Mouse (Mus musculus) C2C12 (cell line): ENCODE measurements around the gene Taar2. TPM values are rescaled to one million over a fixed set of nuclear protein-coding genes. Genes with fewer than 3 reads are reported as not detected.

Experiments used
- H3K27me3 ChIP-seq: one replicate; pipeline ENCODE4 v1.6.1; 2011; ENCODE audit not compliant: control insufficient read depth, insufficient read depth, insufficient read length
- H3K36me3 ChIP-seq: one replicate; pipeline ENCODE4 v1.6.1; 2011; ENCODE audit not compliant: control insufficient read depth, insufficient read depth
- H3K4me3 ChIP-seq: one replicate; pipeline ENCODE4 v1.5.1; 2011; ENCODE audit warnings: mild to moderate bottlenecking, control low read depth; ENCODE audit not compliant: poor library complexity, insufficient read depth, severe bottlenecking
- H3K79me2 ChIP-seq: one replicate; pipeline ENCODE4 v1.6.1; 2011; ENCODE audit not compliant: control insufficient read depth, insufficient read depth
- H3K79me3 ChIP-seq: one replicate; pipeline ENCODE4 v1.6.1; 2011; ENCODE audit warnings: low read depth, control low read depth
- H3ac ChIP-seq: one replicate; pipeline ENCODE3; 2011; ENCODE audit warnings: low read depth; ENCODE audit not compliant: control insufficient read depth, insufficient read length
- CEBPB ChIP-seq: IDR thresholded peaks from one replicate; pipeline ENCODE4 v1.6.1; 2011; ENCODE audit warnings: low read depth, mild to moderate bottlenecking, control low read depth, moderate library complexity
- CTCF ChIP-seq: IDR thresholded peaks from one replicate; pipeline ENCODE4 v1.5.1; 2011; ENCODE audit not compliant: control insufficient read depth, insufficient read depth, insufficient read length
- FOSL1 ChIP-seq: IDR thresholded peaks from one replicate; pipeline ENCODE4 v1.8.0; 2011; ENCODE audit warnings: mild to moderate bottlenecking, low read length; ENCODE audit not compliant: poor library complexity, insufficient read depth, severe bottlenecking
- MAX ChIP-seq: IDR thresholded peaks from one replicate; pipeline ENCODE4 v1.6.1; 2011; ENCODE audit warnings: mild to moderate bottlenecking, control low read depth
- MYOD1 ChIP-seq: IDR thresholded peaks from one replicate; pipeline ENCODE4 v1.6.1; 2011; ENCODE audit warnings: low read depth; ENCODE audit not compliant: control insufficient read depth, insufficient read length
- MYOG ChIP-seq: IDR thresholded peaks from one replicate; pipeline ENCODE4 v1.6.1; 2011; ENCODE audit not compliant: control insufficient read depth, insufficient read length; ENCODE audit errors: extremely low read depth
- USF1 ChIP-seq: IDR thresholded peaks from one replicate; pipeline ENCODE4 v1.6.1; 2011; ENCODE audit warnings: low read depth, mild to moderate bottlenecking, control low read depth, moderate library complexity
- polyA plus RNA-seq: library from polyadenylated mRNA; unstranded; fragments of >200 nt; fragmentation: generic; extraction: Trizol; gene quantifications from one replicate; pipeline ENCODE4 v1.2.1, GENCODE M21; 2012; ENCODE audit warnings: missing spikeins

The Taar2 gene
- polyA plus RNA-seq, 1 experiment: not detected

GRCm38 (mm10) chr10:23949508-23950005 is 11.2 kb downstream of the Taar2 start, which contains the start of gene Taar3:
Taar3 (plus strand) TSS chr10:23949558.
- no peak for TF ChIP-seq USF1
- no peak for TF ChIP-seq FOSL1
- no peak for TF ChIP-seq MYOD1
- no peak for TF ChIP-seq MYOG
- no peak for TF ChIP-seq CTCF
- no peak for TF ChIP-seq MAX
- TF ChIP-seq CEBPB: no peak
- Histone ChIP-seq H3K79me3 (no peaks in the 10 kb centered on the region), H3K4me3 (no peak within 1 kb of the TSS), H3K27me3 (peaks cover 15% of the 10 kb centered on the region), H3K36me3 (no peaks in the 10 kb centered on the region), H3K79me2 (no peaks in the 10 kb centered on the region), H3ac (no peak within 1 kb of the TSS)

GRCm38 (mm10) chr10:23951714-23952113 is 13.3 kb downstream of the Taar2 start:
- TF ChIP-seq MAX: no peak
- no peak for TF ChIP-seq MYOG
- TF ChIP-seq USF1: no peak
- TF ChIP-seq MYOD1: no peak
- no peak for TF ChIP-seq FOSL1
- TF ChIP-seq CEBPB: no peak
- TF ChIP-seq CTCF: no peak
- H3ac ChIP-seq: no peak overlapping the region

GRCm38 (mm10) chr10:23959071-23959470 is 20.7 kb downstream of the Taar2 start:
- H3K27me3 ChIP-seq: peaks cover 10% of the 10 kb centered on the region
- H3ac ChIP-seq: no peak overlapping the region
- H3K79me3 ChIP-seq: no peaks in the 10 kb centered on the region
- H3K4me3 ChIP-seq: no peak overlapping the region
- no peaks in the 10 kb centered on the region for H3K36me3 ChIP-seq
- TF ChIP-seq MYOD1: no peak
- no peak for TF ChIP-seq CTCF
- no peak for TF ChIP-seq USF1
- TF ChIP-seq MYOG: no peak
- TF ChIP-seq MAX: no peak
- TF ChIP-seq FOSL1: no peak
- no peak for TF ChIP-seq CEBPB
- no peaks in the 10 kb centered on the region for H3K79me2 ChIP-seq

More at GRCm38 (mm10) chr10:23951714-23952113, 13.3 kb downstream of the Taar2 start:
- Histone ChIP-seq H3K79me2 (no peaks in the 10 kb centered on the region), H3K79me3 (no peaks in the 10 kb centered on the region), H3K36me3 (no peaks in the 10 kb centered on the region), H3K27me3 (peaks cover 19% of the 10 kb centered on the region), H3K4me3 (no peak overlapping the region)

- no peaks in the 10 kb centered on the region for H3K79me2 ChIP-seq
- no peak for TF ChIP-seq MYOD1
- TF ChIP-seq USF1: no peak
- no peak for TF ChIP-seq FOSL1
- TF ChIP-seq CTCF: no peak
- no peak for TF ChIP-seq MYOG
- TF ChIP-seq CEBPB: no peak
- no peak for TF ChIP-seq MAX
- H3K79me3 ChIP-seq: no peaks in the 10 kb centered on the region
- no peak within 1 kb of the TSS for H3K4me3 ChIP-seq
- no peak within 1 kb of the TSS for H3ac ChIP-seq
- no peaks in the 10 kb centered on the region for H3K36me3 ChIP-seq
- peaks cover 3% of the 10 kb centered on the region for H3K27me3 ChIP-seq
Observed at GRCm38 (mm10) chr10:23960444-23960915, 22.1 kb downstream of the Taar2 start, which contains the start of gene Taar4. Taar4 (plus strand) TSS chr10:23960494.

- Histone ChIP-seq H3K27me3 (peaks cover 7% of the 10 kb centered on the region), H3K79me3 (no peaks in the 10 kb centered on the region), H3K4me3 (no peak overlapping the region), H3ac (no peak overlapping the region), H3K79me2 (no peaks in the 10 kb centered on the region), H3K36me3 (no peaks in the 10 kb centered on the region)
- TF ChIP-seq MYOD1 (no peak), MAX (no peak), FOSL1 (no peak), CEBPB (no peak), USF1 (no peak), CTCF (no peak), MYOG (no peak)
Observed at GRCm38 (mm10) chr10:23963444-23963843, 25.1 kb downstream of the Taar2 start.

- TF ChIP-seq MYOD1 (no peak), CEBPB (no peak), USF1 (no peak)
- no peaks in the 10 kb centered on the region for H3K79me3 ChIP-seq
- no peak overlapping the region for H3ac ChIP-seq
- H3K79me2 ChIP-seq: no peaks in the 10 kb centered on the region
- H3K4me3 ChIP-seq: no peak overlapping the region
- H3K36me3 ChIP-seq: no peaks in the 10 kb centered on the region
- H3K27me3 ChIP-seq: peaks cover 7% of the 10 kb centered on the region
Observed at GRCm38 (mm10) chr10:23964921-23965610, 26.7 kb downstream of the Taar2 start.
